Mouse (Mus musculus): Measurements from ENCODE around the gene Csnk2b.
"Not testable (repeated sequence)": the region's sequence is repeated elsewhere in the genome, so short reads cannot be mapped to it uniquely, and the experiment has no call there.

Gene Csnk2b

DNA sequence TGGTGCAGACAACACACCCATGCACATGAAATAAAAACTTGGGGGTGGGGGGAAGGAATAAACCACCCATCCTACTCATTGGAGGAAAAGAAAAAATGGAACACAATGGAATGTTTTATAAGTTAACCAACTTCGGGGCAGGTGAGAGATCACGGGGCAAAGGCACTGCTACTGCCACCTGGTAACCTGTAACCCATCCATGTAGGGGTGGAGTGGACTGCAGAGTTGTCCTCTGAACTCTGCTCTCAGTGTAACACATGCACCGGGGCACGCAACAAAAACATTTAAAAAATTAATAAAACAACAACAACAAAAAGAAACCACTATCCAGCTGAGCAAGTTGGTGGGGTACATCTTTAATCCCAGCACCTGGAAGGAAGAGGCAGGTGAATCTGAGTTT is 30.3 kb upstream of the Csnk2b start:
- DNase-seq: no peak

DNA sequence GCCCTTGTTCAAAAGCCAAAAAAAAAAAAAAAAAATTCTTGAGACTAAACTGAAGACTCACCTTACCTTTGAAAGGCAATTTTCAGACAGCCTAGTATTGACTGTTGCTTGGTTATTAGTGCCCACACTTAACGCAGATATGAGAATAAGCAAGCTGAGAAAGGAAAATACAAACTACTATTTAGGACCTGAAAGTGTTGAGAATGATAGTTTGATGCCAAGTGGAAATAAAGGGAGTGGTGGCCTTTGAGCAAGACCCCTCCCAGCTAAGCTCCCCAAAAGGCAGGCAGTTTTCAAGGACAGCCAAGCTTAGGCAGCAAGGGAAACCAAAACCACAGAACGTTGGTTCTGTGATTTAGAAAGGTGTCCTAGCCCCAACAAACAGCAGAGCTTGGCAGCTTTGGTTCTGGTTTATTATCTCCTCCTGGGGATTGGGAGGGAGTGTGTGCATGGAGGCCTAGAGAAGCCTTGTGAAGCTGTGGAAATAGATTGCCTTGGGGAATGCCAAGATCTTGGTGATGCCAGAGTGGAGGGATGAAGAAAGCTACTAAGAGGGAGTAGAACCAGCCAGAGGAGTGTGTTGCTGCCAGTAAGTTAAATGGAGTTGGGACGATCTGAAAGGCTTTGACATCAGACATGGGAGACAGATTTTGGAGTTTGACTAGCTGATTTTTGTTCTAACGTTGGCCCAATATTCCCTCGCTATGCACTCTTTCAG is 26.2 kb upstream of the Csnk2b start:
- DNase-seq: no peak

DNA sequence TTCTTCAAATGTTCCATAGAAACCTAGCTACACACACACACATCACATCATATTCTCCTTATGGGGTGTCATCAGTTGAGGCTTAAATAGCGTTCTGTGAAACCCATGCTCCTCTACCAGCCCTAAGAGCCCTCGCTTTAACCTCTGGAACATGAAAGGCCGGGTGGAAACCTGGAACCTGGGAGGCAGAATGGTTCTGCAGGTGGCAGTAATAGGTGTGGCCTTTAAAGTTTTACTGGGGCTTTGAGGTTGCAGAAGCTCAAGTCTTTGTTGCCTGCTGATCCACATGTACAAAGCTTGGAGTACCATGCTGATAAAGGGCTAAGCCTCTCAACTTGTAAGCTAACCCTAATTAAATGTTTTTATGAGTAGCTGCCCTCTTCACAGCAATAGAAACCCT is 25.5 kb upstream of the Csnk2b start:
- no peak for DNase-seq

DNA sequence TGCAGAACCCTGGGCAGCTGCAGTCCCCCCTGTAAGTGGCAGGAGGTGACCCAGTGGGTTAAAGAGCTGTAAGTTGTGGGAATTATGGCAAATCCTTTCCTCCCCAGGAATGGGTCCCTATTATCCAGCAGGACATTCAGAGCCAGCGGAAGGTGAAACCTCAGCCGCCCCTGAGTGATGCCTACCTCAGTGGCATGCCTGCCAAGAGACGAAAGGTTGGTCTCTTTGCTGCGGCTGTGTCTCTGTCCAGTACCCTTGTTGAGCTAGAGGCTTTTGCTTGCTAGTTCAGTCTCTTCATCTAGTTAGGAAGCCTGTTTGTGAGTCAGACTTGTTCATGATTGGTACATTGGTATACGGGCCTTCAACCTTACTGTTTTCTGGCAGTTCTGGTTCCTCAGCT is 24.3 kb upstream of the Csnk2b start:
- no peak for DNase-seq

DNA sequence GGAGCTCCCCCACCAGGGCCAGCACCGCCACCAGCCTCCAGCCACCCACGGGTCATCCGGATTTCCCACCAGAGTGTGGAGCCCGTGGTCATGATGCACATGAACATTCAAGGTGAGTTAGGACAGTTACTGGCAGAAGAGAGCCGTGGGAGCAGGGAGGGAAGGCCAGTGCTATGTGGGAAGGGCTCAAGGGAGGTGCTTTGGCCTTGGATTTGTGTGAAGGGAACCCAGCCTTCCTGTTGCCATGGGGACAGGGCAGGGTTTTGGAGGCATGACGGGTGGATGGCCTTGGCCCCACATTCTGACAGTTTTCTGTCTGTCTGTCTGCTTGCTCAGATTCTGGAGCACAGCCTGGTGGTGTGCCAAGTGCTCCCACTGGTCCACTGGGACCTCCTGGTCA is 20.1 kb upstream of the Csnk2b start:
- DNase-seq: no peak

DNA sequence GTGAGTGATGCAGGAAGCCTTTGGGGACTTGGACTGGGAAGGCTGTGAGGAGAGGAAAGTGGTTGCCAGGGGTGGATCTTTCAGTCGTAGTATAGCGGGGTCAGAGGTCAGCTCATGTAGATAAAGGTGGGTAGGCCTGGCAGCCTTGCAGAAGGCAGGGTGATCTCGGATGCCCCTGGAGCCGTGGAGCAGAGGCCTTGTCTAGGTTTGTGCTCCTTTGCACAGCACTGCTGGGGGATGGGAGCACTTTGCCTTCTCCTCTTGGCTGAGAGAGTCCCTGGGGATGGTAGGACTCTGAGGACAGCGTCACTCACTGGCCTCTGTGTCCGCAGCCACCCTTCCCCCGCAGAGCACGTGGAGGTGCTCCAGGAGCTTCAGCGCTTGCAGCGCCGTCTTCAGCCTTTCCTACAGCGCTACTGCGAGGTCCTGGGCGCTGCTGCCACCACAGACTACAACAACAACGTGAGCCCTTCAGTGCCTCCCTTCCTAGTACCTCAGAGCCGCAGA is 18.7 kb upstream of the Csnk2b start:
- DNase-seq: no peak

DNA sequence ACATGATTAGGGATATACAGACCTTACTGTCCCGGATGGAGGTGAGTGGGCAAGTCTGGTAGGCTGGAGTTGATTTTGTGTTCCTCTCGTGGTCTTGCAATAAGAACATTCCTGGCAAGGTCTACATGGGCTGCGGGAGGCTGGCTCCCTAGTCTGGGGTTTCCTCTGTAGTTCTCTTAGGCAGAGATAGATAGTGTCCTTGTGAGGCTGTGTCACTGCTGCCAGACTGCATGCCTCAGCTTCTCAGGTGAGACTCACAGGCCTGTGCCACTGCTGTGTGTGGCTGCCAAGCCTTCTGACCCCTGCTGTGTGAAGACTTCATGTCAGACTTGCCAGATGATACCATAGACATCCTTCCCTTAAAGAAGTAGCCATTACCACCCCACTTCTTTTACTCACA is 17.4 kb upstream of the Csnk2b start:
- DNase-seq: no peak

DNA sequence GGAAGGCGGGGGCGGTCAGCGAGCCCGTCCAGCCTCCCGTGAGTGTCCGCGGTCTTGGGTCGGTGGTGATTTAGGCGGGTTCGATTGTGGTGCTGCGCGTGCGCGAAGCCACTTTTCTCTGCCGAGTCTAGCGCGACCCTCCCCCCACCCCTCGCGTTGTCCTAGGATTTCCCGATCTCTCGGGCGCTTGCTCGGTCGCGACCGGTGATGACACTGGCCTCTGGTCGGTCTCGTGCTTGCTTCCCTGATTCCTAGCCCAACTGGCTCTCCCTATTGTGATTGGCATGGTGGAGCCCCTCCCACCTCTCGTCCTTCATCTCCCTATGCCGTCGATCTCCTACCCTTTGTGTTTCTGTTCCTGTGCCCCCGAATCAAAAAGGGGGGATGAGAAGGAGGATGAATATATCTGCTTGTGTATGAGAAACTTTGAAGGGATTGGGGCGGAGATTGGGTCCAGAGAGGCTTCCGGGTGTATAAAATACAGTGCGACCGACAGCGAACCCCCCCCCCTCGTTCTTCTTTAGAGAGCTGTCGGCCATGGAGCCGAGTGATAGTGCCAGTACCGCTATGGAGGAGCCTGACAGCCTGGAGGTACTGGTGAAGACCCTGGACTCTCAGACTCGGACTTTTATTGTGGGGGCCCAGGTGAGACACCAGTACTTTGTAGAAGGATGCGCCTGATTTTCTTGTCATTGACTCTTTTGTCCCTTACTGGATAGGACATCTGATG is 13.9 kb upstream of the Csnk2b start:
- no peak for DNase-seq

DNA sequence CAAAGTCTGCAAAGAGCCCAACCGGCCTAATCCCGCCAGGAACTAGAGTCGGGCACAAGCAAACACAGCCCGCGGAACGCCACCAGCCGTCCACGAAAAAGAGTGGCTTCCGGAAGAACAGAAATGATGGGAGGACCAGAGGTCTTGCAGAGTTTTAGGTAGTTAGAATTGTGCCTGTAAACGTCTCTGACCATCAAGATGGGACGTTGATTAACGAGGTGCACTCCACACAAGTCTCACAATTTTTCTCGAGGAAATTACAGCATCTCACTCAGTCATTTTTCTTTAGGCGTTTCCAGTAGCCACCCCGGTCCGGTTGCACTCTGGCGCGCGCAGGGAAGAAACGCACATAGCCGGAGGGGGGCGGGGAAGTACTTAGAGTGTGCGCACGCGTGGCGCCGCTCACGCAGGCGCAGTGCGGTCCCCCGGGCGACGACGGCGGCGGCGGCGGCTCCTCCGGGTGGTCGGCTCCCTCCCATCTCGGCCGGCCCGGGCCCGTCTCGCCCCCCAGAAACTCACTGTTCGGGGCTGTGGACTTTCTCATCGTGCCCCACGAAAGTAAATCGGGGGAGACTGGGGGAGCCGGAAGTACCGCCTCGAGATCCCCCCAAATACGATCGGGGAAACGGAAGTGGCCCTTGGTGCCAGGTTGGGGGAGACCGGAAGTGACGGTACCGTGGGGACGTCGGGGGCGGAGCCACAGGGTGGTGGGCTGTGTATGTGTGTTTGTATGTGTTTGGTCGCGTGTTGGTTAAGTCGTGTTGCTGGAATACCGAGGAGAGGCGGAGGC is 13.1 kb upstream of the Csnk2b start, which contains the start of gene Bag6:
Gene Bag6 (plus strand): TSS at position 378 of the 790 bp plus-strand sequence.
- peak; percentile 96 for DNase-seq

DNA sequence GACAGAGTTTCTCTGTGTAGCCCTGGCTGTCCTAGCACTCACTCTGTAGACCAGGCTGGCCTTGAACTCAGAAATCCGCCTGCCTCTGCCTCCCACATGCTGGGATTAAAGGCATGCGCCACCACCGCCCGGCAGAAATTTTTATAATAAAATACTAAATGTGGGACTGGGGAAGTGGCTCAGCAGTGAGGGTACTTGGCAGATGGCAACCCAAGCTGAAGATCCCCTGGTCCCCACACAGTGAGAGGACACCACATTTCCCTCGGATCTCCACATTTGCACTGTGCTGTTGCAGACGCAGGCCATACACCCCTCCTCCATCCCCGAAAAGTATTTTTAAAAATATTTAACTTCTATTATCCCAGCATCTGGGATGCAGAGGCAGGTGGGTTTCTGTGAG is 11.7 kb upstream of the Csnk2b start:
- DNase-seq: no peak

DNA sequence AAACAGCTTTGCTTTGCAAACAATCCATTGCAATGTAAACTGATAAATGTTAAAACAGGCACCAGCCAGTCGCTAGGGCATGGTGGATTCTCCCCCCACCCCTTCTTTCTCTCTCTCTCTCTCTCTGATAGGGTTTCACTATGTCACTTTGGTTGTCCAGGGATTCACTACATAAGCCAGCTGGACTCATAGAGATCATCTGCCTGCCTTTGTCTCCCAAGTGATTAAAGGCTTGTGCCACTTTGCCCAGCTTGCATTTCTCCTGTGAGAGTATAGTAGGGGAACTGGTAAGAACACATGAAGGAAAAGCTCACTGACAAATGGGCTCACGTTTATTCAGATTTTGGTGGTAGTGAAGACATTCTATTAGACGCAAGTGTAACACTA is 10.3 kb upstream of the Csnk2b start:
- no peak for DNase-seq

DNA sequence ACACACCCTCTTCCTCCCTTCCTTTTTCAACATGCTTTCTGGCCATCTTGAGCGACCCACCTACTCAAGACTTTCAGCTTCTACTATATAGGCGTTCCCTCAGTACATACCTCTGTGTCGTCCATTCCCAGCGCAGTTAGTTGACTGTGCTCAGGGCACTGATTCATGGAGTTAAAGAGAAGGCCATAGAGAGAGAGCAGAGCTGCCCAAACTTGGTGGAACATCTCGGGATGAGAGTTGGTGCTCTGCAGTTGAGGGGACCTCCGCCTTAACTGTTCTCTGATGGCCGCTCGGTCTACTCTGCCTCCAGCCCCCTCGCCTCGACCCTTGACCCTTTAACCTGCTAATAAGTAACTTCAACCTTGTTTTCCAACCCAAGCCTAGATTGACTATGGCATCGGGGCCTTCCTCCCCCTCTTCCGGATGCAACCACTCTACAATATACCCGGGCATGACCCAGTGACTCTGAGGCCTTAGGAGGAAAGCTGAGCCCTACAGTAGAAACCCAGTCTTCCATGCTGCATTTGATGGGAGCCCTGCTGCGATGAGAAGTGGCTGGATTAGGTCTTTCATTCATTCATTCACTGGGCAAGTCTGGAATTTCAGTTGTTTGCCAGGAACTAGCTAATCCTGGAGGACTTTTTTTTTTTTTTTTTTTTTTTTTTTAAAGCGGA is 9.8 kb upstream of the Csnk2b start, which contains the start of gene Apom:
Gene Apom (minus strand): TSS at position 551 of the 674 bp plus-strand sequence.
- no peak for DNase-seq

DNA sequence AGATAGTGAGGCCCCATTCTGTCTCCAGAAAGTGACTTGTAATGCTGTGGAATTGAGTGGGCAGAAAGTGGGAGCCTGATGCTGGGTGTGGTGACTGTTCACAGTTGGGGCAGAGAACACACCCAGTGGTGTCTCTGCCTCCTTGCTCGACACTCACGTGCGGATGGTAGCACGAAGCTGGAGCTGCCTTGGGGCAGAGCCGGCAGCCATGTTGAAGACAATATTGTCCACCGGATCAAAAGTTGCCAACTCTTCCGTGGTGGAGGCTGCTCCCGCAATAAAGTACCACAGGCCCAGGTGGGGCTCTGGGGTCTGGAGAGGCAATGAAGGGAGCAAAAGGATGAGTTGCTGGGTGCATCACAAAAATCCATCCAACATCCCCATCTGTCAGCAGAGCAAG is 9.2 kb upstream of the Csnk2b start:
- DNase-seq: no peak

DNA sequence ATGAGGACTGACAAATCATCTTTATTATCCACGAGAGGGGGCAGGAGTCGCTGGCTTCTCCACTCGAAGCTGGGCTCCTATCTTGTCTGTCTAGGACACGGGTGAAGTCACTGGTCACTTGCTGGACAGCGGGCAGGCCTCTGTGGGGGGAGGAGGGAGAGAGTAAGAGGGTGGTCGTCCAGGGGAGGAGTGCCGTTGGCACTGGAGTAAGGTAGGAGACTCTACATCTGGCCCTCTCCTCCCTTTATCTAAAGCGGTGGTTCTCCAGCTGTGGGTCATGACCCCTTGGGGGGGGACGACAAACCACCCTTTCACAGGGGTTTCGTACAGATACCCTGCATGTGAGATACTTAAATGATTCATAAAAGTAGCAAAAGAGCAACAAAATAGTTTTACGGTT is 7.1 kb upstream of the Csnk2b start:
- no peak for DNase-seq

DNA sequence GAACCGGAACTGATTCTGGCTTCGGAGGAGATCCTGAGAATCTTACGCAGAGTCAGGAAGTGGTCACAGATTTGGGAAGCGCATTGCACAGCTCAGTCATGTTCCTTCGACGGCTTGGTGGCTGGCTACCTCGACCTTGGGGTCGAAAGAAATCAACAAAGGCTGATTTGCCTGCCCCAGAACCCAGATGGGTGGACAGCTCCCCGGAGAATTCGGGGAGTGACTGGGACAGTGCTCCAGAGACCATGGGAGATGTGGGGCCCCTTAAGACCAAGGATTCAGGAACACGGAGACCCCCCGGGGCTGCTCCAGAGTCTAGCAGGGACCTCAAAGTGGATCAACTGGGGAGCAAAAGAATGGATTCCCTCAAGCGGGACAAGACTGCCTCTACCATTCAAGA is 5.2 kb upstream of the Csnk2b start:
- no peak for DNase-seq

DNA sequence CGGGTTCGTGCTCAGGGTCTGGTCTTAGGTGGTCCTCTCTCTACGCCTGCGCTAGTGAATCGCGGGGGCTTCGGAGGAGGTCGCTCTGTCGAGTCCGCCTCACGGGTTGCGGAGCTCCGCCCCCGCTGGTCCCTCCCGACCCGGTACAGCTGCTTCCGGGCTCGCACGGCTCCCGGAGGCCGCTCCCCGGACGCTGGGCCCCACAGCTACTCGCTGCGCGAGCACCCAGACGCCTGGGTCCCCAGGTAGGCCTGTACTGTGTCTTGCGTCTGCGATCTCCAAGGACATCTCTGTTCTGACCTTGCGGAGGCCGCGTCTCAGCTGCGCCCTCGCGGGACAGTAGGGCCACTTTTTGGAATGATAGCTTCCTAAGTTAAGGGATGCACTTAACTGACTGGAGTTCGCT is 4.4 kb upstream of the Csnk2b start, which contains the start of gene D17H6S53E:
Gene D17H6S53E (plus strand): TSS at position 168 of the 406 bp plus-strand sequence.
- DNase-seq: peak; percentile 61

DNA sequence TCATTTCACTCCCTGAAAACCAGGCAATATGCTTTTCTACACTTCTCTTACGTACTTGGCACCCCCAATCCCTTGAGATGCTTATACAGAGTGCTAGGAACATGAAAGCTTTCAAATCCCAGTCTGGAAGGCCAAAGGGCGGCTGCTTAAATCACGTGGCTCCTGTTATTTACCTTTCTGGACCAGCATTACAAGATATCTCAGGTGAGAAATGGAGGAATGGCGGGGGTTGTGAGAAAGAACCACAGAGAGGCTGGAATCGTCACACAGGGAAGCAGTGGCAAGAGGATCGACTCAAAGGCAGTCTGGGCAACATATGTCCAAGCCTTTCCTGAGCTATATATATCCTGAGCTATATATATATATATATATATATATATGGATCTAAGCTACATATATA is 3.7 kb upstream of the Csnk2b start:
- no peak for DNase-seq

DNA sequence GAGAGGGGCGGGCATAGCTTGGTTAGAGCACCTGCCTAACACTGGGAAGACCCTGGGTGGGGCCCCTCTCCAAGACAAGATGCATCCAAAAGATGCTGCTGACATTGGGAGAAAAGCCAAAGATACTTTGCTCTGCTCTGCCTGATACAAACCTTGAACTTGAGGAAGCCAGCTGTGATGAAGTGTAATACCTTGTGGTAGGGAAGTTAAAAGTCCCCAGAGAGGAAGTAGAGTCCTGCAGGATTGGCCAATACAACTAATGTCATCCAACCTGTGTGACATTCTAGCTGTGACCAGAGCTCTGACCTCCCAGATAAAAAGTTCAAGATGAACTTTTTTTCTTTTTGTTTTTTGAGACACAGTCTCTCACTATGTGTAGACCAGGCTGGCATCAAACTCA is 3.2 kb upstream of the Csnk2b start:
- no peak for DNase-seq

DNA sequence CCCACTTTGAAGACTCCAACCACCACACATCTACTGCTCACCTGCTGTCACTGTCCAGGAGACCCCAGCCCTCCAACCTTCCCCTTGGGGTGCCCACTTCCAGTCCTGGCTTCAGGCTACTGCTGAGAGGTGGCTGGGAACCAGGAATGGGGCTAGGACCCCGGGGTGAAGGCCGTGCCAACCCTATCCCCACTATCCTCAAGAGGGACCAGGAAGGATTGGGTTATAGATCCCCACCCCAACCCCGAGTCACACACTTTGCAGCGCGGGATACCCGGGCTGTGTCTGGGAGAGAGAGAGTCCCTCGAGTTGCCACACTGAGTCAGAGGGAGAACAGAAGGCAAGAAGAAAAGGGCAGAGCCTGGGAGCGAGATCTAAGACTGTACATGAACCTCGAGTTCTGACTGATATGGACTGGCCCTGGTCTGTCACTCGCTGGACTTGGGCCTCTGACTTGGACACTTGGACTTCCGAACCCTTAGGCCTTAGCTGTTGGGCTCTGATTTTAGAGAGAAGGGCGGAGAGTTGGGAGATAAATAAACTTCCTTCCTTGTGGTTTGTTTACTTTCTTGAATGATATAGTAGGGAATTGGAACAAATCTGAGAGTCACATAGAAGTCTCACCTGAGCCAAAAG is 2.5 kb upstream of the Csnk2b start:
- not testable (repeated sequence) for DNase-seq

DNA sequence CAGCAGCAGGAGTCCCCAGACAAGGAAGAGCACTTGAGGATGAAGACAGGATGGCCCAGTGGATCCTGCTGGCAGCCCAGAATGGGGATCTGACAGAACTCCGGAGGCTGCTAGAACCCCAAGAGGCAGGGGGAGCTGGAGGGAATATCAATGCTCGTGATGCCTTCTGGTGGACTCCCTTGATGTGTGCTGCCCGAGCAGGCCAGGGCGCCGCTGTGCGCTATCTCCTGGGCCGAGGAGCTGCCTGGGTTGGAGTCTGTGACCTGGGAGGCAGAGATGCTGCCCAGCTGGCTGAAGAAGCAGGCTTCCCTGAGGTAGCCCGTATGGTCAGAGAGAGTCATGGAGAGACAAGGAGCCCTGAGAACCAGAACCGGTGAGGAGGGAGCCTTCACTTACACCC is 1.4 kb upstream of the Csnk2b start:
- DNase-seq: not testable (repeated sequence)

DNA sequence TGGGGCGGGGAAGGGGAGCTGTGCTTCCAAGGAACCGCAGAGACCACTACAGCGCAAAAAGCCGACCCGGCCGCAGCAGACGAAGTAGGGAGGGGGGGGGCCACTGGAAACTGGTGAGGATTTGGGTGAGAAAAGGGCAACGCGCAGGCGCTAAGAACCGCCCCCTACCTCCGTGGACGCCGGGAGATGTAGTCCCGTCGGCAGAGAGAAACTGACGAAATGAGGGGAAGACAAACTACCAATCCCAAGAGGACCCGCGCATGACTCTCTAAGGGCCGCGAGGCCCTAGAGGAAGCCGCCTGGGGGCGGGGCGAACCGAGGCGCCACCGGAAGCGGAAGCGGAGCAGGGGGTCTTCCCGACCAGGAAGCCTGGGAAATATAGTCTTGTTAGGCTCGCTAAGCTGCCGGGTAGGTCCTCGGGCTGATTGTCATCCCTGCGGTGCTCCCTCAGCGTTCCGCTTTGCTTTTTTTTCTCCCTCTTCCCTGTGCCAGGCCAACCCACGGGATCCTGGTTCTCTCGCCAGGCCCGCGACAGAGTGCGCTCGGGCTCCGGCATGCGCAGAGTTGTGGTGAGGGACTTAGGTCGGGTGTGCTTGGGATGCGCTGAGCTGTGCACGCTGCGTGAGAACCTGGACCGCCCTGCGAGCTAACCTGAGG is 582 bp downstream of the Csnk2b start, which contains the start of gene Gpank1:
Gene Gpank1 (plus strand): TSS at position 313 of the 657 bp plus-strand sequence.
- DNase-seq: peak; percentile 97

DNA sequence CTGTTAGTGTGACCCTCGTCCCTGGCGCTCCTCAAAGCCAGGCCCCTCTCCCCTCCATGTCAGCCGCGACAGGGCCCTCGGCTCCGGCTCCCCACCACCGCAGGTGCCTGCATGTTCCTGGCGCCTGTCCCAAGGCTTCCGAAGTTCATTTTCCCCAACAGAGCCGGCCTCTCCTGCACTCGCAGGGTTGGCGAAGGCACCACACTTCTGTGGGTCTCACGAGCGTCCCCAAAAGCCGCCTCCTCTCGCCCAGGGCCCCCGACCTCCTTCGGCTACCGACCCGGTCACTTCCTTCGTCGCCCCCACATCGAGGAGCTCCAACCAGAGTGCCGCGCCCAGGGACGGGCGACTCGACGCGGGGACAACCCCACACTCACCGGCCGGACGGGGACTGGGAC is 1.1 kb downstream of the Csnk2b start:
- DNase-seq: no peak
